In genomic region chr6:117430876-117431781, GRCm38 (mm10) we compare ENCODE assay signal across 8 mouse cellular contexts.
A peak's percentile ranks its signal among the peaks of the same experiment; 100 is the strongest.
DNase-seq lines count a peak whose midpoint lies in the region; ATAC-seq and TF ChIP-seq lines count a peak whose summit lies in the region.

No protein-coding gene starts in this region.

- 63% methylated on average over 15 of the region's 15 CpGs for WGBS in embryonic facial prominence, embryonic 15.5 days
- 66% methylated on average over 15 of the region's 15 CpGs for WGBS in lung, postnatal 0 days

- no peaks in the 10 kb centered on the region for H3K9me3 ChIP-seq in embryonic facial prominence, embryonic 15.5 days (replicated peaks)
- no peaks in the 10 kb centered on the region for H3K9me3 ChIP-seq in lung, postnatal 0 days (ENCODE audit: low read length)

- peak; percentile 57 for TF ChIP-seq CTCF in lung, postnatal 0 days (IDR thresholded peaks at IDR 0.05)

- H3K36me3 ChIP-seq in embryonic facial prominence, embryonic 15.5 days: no peaks in the 10 kb centered on the region
- no peaks in the 10 kb centered on the region for H3K36me3 ChIP-seq in lung, postnatal 0 days (ENCODE audit: insufficient read depth, low read length)

- H3K4me2 ChIP-seq in embryonic facial prominence, embryonic 15.5 days (replicated peaks): no peak overlapping the region
- H3K4me2 ChIP-seq in lung, postnatal 0 days (replicated peaks; ENCODE audit: low read depth, low read length): no peak overlapping the region

- intact Hi-C loops in heart, postnatal 25 days (cut with DNase I): loop anchor here (5.0 kb wide), 1 partner anchor 74 kb away; no protein-coding TSS in a partner anchor

- TF ChIP-seq EP300 in lung, postnatal 0 days (IDR thresholded peaks at IDR 0.05): no peak

- DNase-seq in heart, adult 11 months: peak; percentile 98
- DNase-seq in heart, postnatal 25 days (ENCODE audit: low spot score): no peak
- peak; percentile 58 for DNase-seq in CD4-positive, CD25-positive, alpha-beta regulatory T cell, adult 2 months (ENCODE audit: low read depth, low spot score)
- DNase-seq in kidney, postnatal 36 days: peak; percentile 23 to 40
- peak; percentile 54 for DNase-seq in lung, postnatal 0 days (ENCODE audit: low spot score)
- DNase-seq in spleen, adult 12 weeks (ENCODE audit: low spot score): peak; percentile 42
- DNase-seq in urinary bladder, postnatal 10 days (ENCODE audit: low spot score): no peak

- peak; percentile 71; the same call in 1 of the 2 replicates for ATAC-seq in embryonic facial prominence, embryonic 15.5 days (ENCODE audit: insufficient number of reproducible peaks, low FRiP score, low TSS enrichment, low read depth)
- peak; percentile 40; the same call in 1 of the 2 replicates for ATAC-seq in lung, postnatal 0 days

- no peak overlapping the region for H3K4me3 ChIP-seq in embryonic facial prominence, embryonic 15.5 days (replicated peaks)
- no peak overlapping the region for H3K4me3 ChIP-seq in lung, postnatal 0 days (ENCODE audit: low read depth, low read length)

- H3K27ac ChIP-seq in embryonic facial prominence, embryonic 15.5 days (replicated peaks): no peak overlapping the region
- H3K27ac ChIP-seq in lung, postnatal 0 days (ENCODE audit: low read length): no peak overlapping the region

- H3K27me3 ChIP-seq in embryonic facial prominence, embryonic 15.5 days: no peaks in the 10 kb centered on the region
- H3K27me3 ChIP-seq in lung, postnatal 0 days (replicated peaks; ENCODE audit: insufficient read depth, low read length): no peaks in the 10 kb centered on the region

- H3K9ac ChIP-seq in embryonic facial prominence, embryonic 15.5 days: no peak overlapping the region
- H3K9ac ChIP-seq in lung, postnatal 0 days (replicated peaks; ENCODE audit: low read depth): no peak overlapping the region

- H3K4me1 ChIP-seq in embryonic facial prominence, embryonic 15.5 days: peaks cover 36% of the 10 kb centered on the region
- H3K4me1 ChIP-seq in lung, postnatal 0 days (ENCODE audit: insufficient read depth, low read depth, low read length): no peaks in the 10 kb centered on the region; the same call in 1 of the 2 replicates

Comparison
In these comparisons a context has a peak if more than half of its experiments do, and no peak if none do; other contexts are left out.
1. DNase-seq: peak in heart, adult 11 months (single experiment), CD4-positive, CD25-positive, alpha-beta regulatory T cell, adult 2 months (single experiment), kidney, postnatal 36 days (2 of 2), lung, postnatal 0 days (single experiment) and spleen, adult 12 weeks (single experiment); none in heart, postnatal 25 days (single experiment) and urinary bladder, postnatal 10 days (single experiment).